In genomic region chr4:54106976-54107375, GRCm38 (mm10) we compare ENCODE assay signal across 26 mouse cellular contexts.
DNase-seq lines count a peak whose midpoint lies in the region; ATAC-seq and TF ChIP-seq lines count a peak whose summit lies in the region.
"Had no signal": no experiment of that assay in that cellular context is flagged by ENCODE, and none has a peak within 500 bp of the region (broad histone marks: within the 10 kb centered on the region; RNA-seq: fewer than 3 reads in every experiment).

No protein-coding gene starts in this region.

- TF ChIP-seq CTCF in brain, embryonic 14.5 days (IDR thresholded peaks at IDR 0.05; ENCODE audit: borderline replicate concordance, extremely low read depth, insufficient read depth, insufficient read length) = no peak

- ATAC-seq in hindbrain, embryonic 16.5 days = 0 out of 2 replicates have a peak, but pooled peaks have one; percentile 17
- ATAC-seq in hindbrain, embryonic 13.5 days (ENCODE audit: low FRiP score) = no peak
- ATAC-seq in midbrain, embryonic 13.5 days = peak; percentile 67; the same call in 1 of the 2 replicates
- ATAC-seq in midbrain, embryonic 11.5 days (ENCODE audit: low FRiP score) = no peak
- ATAC-seq in midbrain, embryonic 16.5 days = peak; percentile 62; the same call in 1 of the 2 replicates
- ATAC-seq in inflammation-experienced regulatory T-cells, adult 6 months = no peak
- ATAC-seq: activated CD4-positive, CD25-positive, alpha-beta regulatory T cell, adult 4 months; CD4-positive, CD25-positive, alpha-beta regulatory T cell, adult 4 months; forebrain, embryonic 13.5 days; forebrain, embryonic 15.5 days; Patski had no signal

- H3K9ac ChIP-seq in hindbrain, embryonic 16.5 days (ENCODE audit: low read depth, low read length) = no peak overlapping the region
- no peak overlapping the region for H3K9ac ChIP-seq in hindbrain, embryonic 13.5 days
- no peak overlapping the region for H3K9ac ChIP-seq in midbrain, embryonic 13.5 days (replicated peaks)
- no peak overlapping the region for H3K9ac ChIP-seq in midbrain, embryonic 11.5 days (ENCODE audit: low read length)
- no peak overlapping the region for H3K9ac ChIP-seq in midbrain, embryonic 16.5 days (ENCODE audit: low read depth, low read length)
- H3K9ac ChIP-seq: embryonic facial prominence, embryonic 12.5 days; forebrain, embryonic 13.5 days; forebrain, embryonic 15.5 days had no signal

- DNase-seq in midbrain, embryonic 11.5 days (ENCODE audit: low spot score, missing footprints) = no peak
- peak; percentile 53 for DNase-seq in brain, embryonic 14.5 days (ENCODE audit: low read depth)
- DNase-seq in left cerebral cortex, adult 18-20 months (ENCODE audit: low spot score in 2 of 2) = no peak
- DNase-seq: adrenal gland, adult 2 months; adrenal gland, postnatal 10 days; adrenal gland, postnatal 25 days; B cell, adult 2 months; cerebellum, adult 11-12 months; cerebellum, adult 2 months; cerebellum, adult 9-10 months; cerebellum, postnatal 10 days; cerebellum, postnatal 25 days had no signal

- no peak overlapping the region for H3K27ac ChIP-seq in hindbrain, embryonic 16.5 days (ENCODE audit: low read depth, low read length)
- H3K27ac ChIP-seq in hindbrain, embryonic 13.5 days = no peak overlapping the region
- no peak overlapping the region for H3K27ac ChIP-seq in midbrain, embryonic 13.5 days
- H3K27ac ChIP-seq in midbrain, embryonic 11.5 days (ENCODE audit: low read depth, low read length) = no peak overlapping the region
- no peak overlapping the region for H3K27ac ChIP-seq in midbrain, embryonic 16.5 days (ENCODE audit: low read length)
- H3K27ac ChIP-seq: embryonic facial prominence, embryonic 10.5 days; embryonic facial prominence, embryonic 12.5 days; forebrain, embryonic 13.5 days; forebrain, embryonic 15.5 days had no signal

- H3K4me1 ChIP-seq in hindbrain, embryonic 16.5 days (ENCODE audit: control insufficient read depth, insufficient read depth, low read depth, low read length) = no peaks in the 10 kb centered on the region
- H3K4me1 ChIP-seq in hindbrain, embryonic 13.5 days (replicated peaks) = 0 out of 2 replicates have a peak, but pooled peaks cover 3% of the 10 kb centered on the region
- no peaks in the 10 kb centered on the region for H3K4me1 ChIP-seq in midbrain, embryonic 13.5 days (replicated peaks)
- peaks cover 3% of the 10 kb centered on the region; the same call in 1 of the 2 replicates for H3K4me1 ChIP-seq in midbrain, embryonic 11.5 days (ENCODE audit: control insufficient read depth, insufficient read depth, low read length)
- H3K4me1 ChIP-seq in midbrain, embryonic 16.5 days (ENCODE audit: control insufficient read depth, insufficient read depth, low read length) = 0 out of 2 replicates have a peak, but pooled peaks cover 3% of the 10 kb centered on the region
- H3K4me1 ChIP-seq: forebrain, embryonic 13.5 days; forebrain, embryonic 15.5 days had no signal

- TF ChIP-seq POLR2A in brain, embryonic 14.5 days (IDR thresholded peaks at IDR 0.05; ENCODE audit: borderline replicate concordance, extremely low read depth, insufficient read depth, insufficient read length, poor library complexity, severe bottlenecking) = no peak

- H3K4me2 ChIP-seq in hindbrain, embryonic 16.5 days (ENCODE audit: low read length) = no peak overlapping the region
- no peak overlapping the region for H3K4me2 ChIP-seq in hindbrain, embryonic 13.5 days
- no peak overlapping the region for H3K4me2 ChIP-seq in midbrain, embryonic 13.5 days (replicated peaks)
- H3K4me2 ChIP-seq in midbrain, embryonic 11.5 days = no peak overlapping the region
- H3K4me2 ChIP-seq in midbrain, embryonic 16.5 days (ENCODE audit: low read length) = no peak overlapping the region
- H3K4me2 ChIP-seq: embryonic facial prominence, embryonic 12.5 days; forebrain, embryonic 13.5 days; forebrain, embryonic 15.5 days had no signal

- H3K9me3 ChIP-seq in hindbrain, embryonic 16.5 days (ENCODE audit: control insufficient read depth, low read length) = no peaks in the 10 kb centered on the region
- H3K9me3 ChIP-seq in hindbrain, embryonic 13.5 days = no peaks in the 10 kb centered on the region
- no peaks in the 10 kb centered on the region for H3K9me3 ChIP-seq in midbrain, embryonic 13.5 days
- no peaks in the 10 kb centered on the region for H3K9me3 ChIP-seq in midbrain, embryonic 11.5 days (ENCODE audit: control insufficient read depth, low read length)
- no peaks in the 10 kb centered on the region for H3K9me3 ChIP-seq in midbrain, embryonic 16.5 days (replicated peaks; ENCODE audit: control insufficient read depth, low read length, poor library complexity, severe bottlenecking)
- H3K9me3 ChIP-seq: embryonic facial prominence, embryonic 10.5 days; embryonic facial prominence, embryonic 12.5 days; forebrain, embryonic 13.5 days; forebrain, embryonic 15.5 days had no signal

- no peaks in the 10 kb centered on the region for H3K27me3 ChIP-seq in hindbrain, embryonic 16.5 days (replicated peaks; ENCODE audit: control insufficient read depth, insufficient read depth, low read length)
- no peaks in the 10 kb centered on the region for H3K27me3 ChIP-seq in hindbrain, embryonic 13.5 days
- no peaks in the 10 kb centered on the region for H3K27me3 ChIP-seq in midbrain, embryonic 13.5 days
- H3K27me3 ChIP-seq in midbrain, embryonic 11.5 days (ENCODE audit: control insufficient read depth, insufficient read depth, low read length) = no peaks in the 10 kb centered on the region
- H3K27me3 ChIP-seq in midbrain, embryonic 16.5 days (ENCODE audit: control insufficient read depth, insufficient read depth, low read depth, low read length) = no peaks in the 10 kb centered on the region
- H3K27me3 ChIP-seq: CH12.LX; embryonic facial prominence, embryonic 12.5 days; forebrain, embryonic 13.5 days; forebrain, embryonic 15.5 days; Patski had no signal

- H3K36me3 ChIP-seq in hindbrain, embryonic 16.5 days (ENCODE audit: control insufficient read depth, insufficient read depth, low read length) = no peaks in the 10 kb centered on the region
- no peaks in the 10 kb centered on the region for H3K36me3 ChIP-seq in hindbrain, embryonic 13.5 days
- H3K36me3 ChIP-seq in midbrain, embryonic 13.5 days = no peaks in the 10 kb centered on the region
- H3K36me3 ChIP-seq in midbrain, embryonic 11.5 days (ENCODE audit: control insufficient read depth, insufficient read depth, low read length) = no peaks in the 10 kb centered on the region
- no peaks in the 10 kb centered on the region for H3K36me3 ChIP-seq in midbrain, embryonic 16.5 days (ENCODE audit: control insufficient read depth, insufficient read depth, low read length)
- H3K36me3 ChIP-seq: embryonic facial prominence, embryonic 10.5 days; embryonic facial prominence, embryonic 12.5 days; forebrain, embryonic 15.5 days; G1E had no signal

- H3K4me3 ChIP-seq in hindbrain, embryonic 16.5 days (ENCODE audit: low read length) = no peak overlapping the region
- no peak overlapping the region for H3K4me3 ChIP-seq in hindbrain, embryonic 13.5 days
- H3K4me3 ChIP-seq in midbrain, embryonic 13.5 days (replicated peaks) = no peak overlapping the region
- H3K4me3 ChIP-seq in midbrain, embryonic 11.5 days (ENCODE audit: low read depth, low read length) = no peak overlapping the region
- H3K4me3 ChIP-seq in midbrain, embryonic 16.5 days (ENCODE audit: low read depth, low read length) = no peak overlapping the region
- H3K4me3 ChIP-seq: embryonic facial prominence, embryonic 10.5 days; embryonic facial prominence, embryonic 12.5 days; forebrain, embryonic 13.5 days; forebrain, embryonic 15.5 days had no signal

- 80% methylated on average over 4 of the region's 4 CpGs for WGBS in hindbrain, embryonic 16.5 days
- 76% methylated on average over 4 of the region's 4 CpGs for WGBS in hindbrain, embryonic 13.5 days
- WGBS in midbrain, embryonic 13.5 days = 80% methylated on average over 4 of the region's 4 CpGs
- WGBS in midbrain, embryonic 11.5 days = 91% methylated on average over 4 of the region's 4 CpGs
- WGBS in midbrain, embryonic 16.5 days = 62% methylated on average over 4 of the region's 4 CpGs

Comparison
In these comparisons a context has a peak if more than half of its experiments do, and no peak if none do; other contexts are left out.
1. ATAC-seq: peak in hindbrain, embryonic 16.5 days (single experiment), midbrain, embryonic 13.5 days (single experiment) and midbrain, embryonic 16.5 days (single experiment); none in hindbrain, embryonic 13.5 days (single experiment), midbrain, embryonic 11.5 days (single experiment) and inflammation-experienced regulatory T-cells, adult 6 months (single experiment).